Mouse (Mus musculus) liver, embryonic 16.5 days (tissue): ENCODE measurements around the gene Ebf1. TPM values are rescaled to one million over a fixed set of nuclear protein-coding genes. Genes with fewer than 3 reads are reported as not detected.
A peak's percentile ranks its signal among the peaks of the same experiment; 100 is the strongest.

ENCODE experiments used
- ATAC-seq: fragments of 200-750 bp; cut with Nextera tagmentation; 2 replicates; pipeline ENCODE4 v1.8.0; 2017; ENCODE audit warnings: low read depth, mild to moderate bottlenecking, moderate number of reproducible peaks, moderate library complexity
- H3K27ac ChIP-seq: fragments of 300-500 bp; sonication (generic); 2 replicates; pipeline ENCODE4 v1.5.1; 2014; ENCODE audit warnings: mild to moderate bottlenecking, low read length
- H3K27me3 ChIP-seq: fragments of 300-500 bp; sonication (generic); 2 replicates; pipeline ENCODE4 v1.6.1; 2014; ENCODE audit warnings: low read depth, low read length, mixed read lengths; ENCODE audit not compliant: control insufficient read depth, insufficient read depth
- H3K36me3 ChIP-seq: fragments of 300-500 bp; sonication (generic); 2 replicates; pipeline ENCODE4 v1.6.1; 2014; ENCODE audit warnings: mild to moderate bottlenecking; ENCODE audit not compliant: control insufficient read depth, insufficient read depth
- H3K4me1 ChIP-seq: fragments of 300-500 bp; sonication (generic); 2 replicates; pipeline ENCODE4 v1.6.1; 2014; ENCODE audit warnings: low read depth, low read length, mixed read lengths; ENCODE audit not compliant: control insufficient read depth
- H3K4me2 ChIP-seq: fragments of 300-500 bp; sonication (generic); 2 replicates; pipeline ENCODE4 v1.6.1; 2014; ENCODE audit warnings: low read depth, low read length, mixed read lengths
- H3K4me3 ChIP-seq: fragments of 300-500 bp; sonication (generic); 2 replicates; pipeline ENCODE4 v1.5.1; 2014; ENCODE audit warnings: low read depth, mild to moderate bottlenecking, low read length
- H3K9ac ChIP-seq: fragments of 300-500 bp; sonication (generic); 2 replicates; pipeline ENCODE4 v1.6.1; 2014; ENCODE audit warnings: low read depth, low read length
- H3K9me3 ChIP-seq: fragments of 300-500 bp; sonication (generic); replicated peaks from 2 replicates; pipeline ENCODE4 v1.6.1; 2016; ENCODE audit warnings: low read length; ENCODE audit not compliant: control insufficient read depth
- WGBS: fragments of 180-500 bp; shearing (Covaris S2); extraction: QIAGEN DNeasy Blood & Tissue Kit; methylation state at CpG from one replicate; pipeline ENCODE4 v1.1.7; 2014; ENCODE audit not compliant: insufficient replicate concordance; 5-methylcytosine and 5-hydroxymethylcytosine counted together
- polyA plus RNA-seq: library from polyadenylated mRNA; unstranded; fragments of >200 nt; fragmentation: Nextera tagmentation; extraction: Ambion mirVana; gene quantifications from 2 replicates; pipeline ENCODE4 v1.2.1, GENCODE M21; 2015

The Ebf1 gene
- polyA plus RNA-seq, 1 experiment from 2014 or later, result 2.8 TPM

GRCm38 (mm10) chr11:44616078-44616787, 884 bp upstream of the Ebf1 start:
- no peaks in the 10 kb centered on the region; the same call in none of the 2 replicates for H3K4me1 ChIP-seq
- no peak for ATAC-seq
- H3K9me3 ChIP-seq, result no peaks in the 10 kb centered on the region
- no peak overlapping the region for H3K27ac ChIP-seq
- no peaks in the 10 kb centered on the region for H3K36me3 ChIP-seq
- H3K4me2 ChIP-seq, result peak overlapping the region; percentile 36
- H3K27me3 ChIP-seq, result peaks cover 95% of the 10 kb centered on the region
- 6% methylated on average over 18 of the region's 18 CpGs for WGBS
- H3K9ac ChIP-seq, result no peak overlapping the region
- H3K4me3 ChIP-seq, result 0 out of 2 replicates have a peak overlapping the region, but pooled peaks have one; percentile 26

DNA sequence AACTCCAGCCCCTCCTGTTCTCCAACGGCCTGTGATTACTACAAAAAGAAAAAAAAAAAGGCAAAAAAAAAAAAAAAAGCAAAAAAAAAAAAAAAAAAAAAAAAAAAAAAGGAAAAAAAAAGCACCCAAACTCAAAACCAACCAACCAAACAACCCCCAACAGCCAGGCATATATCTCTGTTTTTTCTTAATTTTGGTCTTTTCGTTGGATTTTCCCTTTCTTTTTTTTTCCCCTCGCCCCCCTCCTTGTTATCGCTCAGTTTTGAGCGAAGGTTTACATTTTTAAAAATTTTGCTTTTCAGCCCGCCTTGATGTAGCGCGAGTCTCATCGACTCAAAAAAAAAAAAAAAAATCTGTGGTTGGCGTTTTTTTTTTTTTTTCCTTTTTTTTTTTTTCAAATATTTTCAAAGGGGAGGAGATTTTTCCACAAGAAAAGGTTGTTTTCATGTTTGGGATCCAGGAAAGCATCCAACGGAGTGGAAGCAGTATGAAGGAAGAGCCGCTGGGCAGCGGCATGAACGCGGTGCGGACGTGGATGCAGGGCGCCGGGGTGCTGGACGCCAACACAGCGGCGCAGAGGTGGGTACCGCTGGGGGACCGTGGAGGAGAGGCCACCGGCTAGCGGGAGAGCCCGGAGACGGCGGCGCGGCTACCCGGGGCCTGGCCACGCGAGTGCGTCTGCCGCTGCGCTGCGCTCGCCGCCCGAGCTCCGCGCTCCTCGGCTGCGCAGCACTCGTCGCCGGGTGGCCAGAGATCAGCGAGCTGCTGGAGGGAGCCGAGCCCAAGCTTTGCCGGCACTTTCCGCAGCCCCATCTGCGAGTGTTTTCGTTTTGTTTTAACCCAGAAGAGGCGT, 843 bp downstream of the Ebf1 start:
- peaks cover 88% of the 10 kb centered on the region for H3K27me3 ChIP-seq
- ATAC-seq, result no peak
- H3K36me3 ChIP-seq, result no peaks in the 10 kb centered on the region
- WGBS, result 1% methylated on average over 55 of the region's 55 CpGs
- no peaks in the 10 kb centered on the region; the same call in 1 of the 2 replicates for H3K4me1 ChIP-seq
- H3K4me2 ChIP-seq, result peak overlapping the region; percentile 49
- H3K27ac ChIP-seq, result no peak overlapping the region
- peak overlapping the region; percentile 44 for H3K4me3 ChIP-seq
- no peaks in the 10 kb centered on the region for H3K9me3 ChIP-seq
- H3K9ac ChIP-seq, result no peak overlapping the region

- peaks cover 74% of the 10 kb centered on the region for H3K27me3 ChIP-seq
- 3% methylated on average over 15 of the region's 15 CpGs for WGBS
These were observed 2.2 kb downstream of the Ebf1 start for GRCm38 (mm10) chr11:44619131-44619886.

GRCm38 (mm10) chr11:44619887-44620693, 3.0 kb downstream of the Ebf1 start:
- no peaks in the 10 kb centered on the region for H3K9me3 ChIP-seq
- no peak overlapping the region for H3K9ac ChIP-seq
- no peaks in the 10 kb centered on the region; the same call in 1 of the 2 replicates for H3K4me1 ChIP-seq
- H3K4me2 ChIP-seq, result no peak overlapping the region
- H3K4me3 ChIP-seq, result peak overlapping the region; percentile 18
- no peaks in the 10 kb centered on the region for H3K36me3 ChIP-seq
- H3K27me3 ChIP-seq, result peaks cover 71% of the 10 kb centered on the region
- ATAC-seq, result no peak
- no peak overlapping the region for H3K27ac ChIP-seq
- 4% methylated on average over 41 of the region's 41 CpGs for WGBS

More at GRCm38 (mm10) chr11:44619131-44619886, 2.2 kb downstream of the Ebf1 start:
- H3K27ac ChIP-seq, result no peak overlapping the region
- ATAC-seq, result no peak
- no peak overlapping the region for H3K4me2 ChIP-seq
- no peaks in the 10 kb centered on the region for H3K36me3 ChIP-seq
- H3K4me3 ChIP-seq, result peak overlapping the region; percentile 18
- no peaks in the 10 kb centered on the region; the same call in 1 of the 2 replicates for H3K4me1 ChIP-seq
- H3K9ac ChIP-seq, result no peak overlapping the region
- no peaks in the 10 kb centered on the region for H3K9me3 ChIP-seq

- Histone ChIP-seq H3K4me3 (no peak overlapping the region), H3K36me3 (no peaks in the 10 kb centered on the region), H3K9ac (no peak overlapping the region), H3K4me1 (no peaks in the 10 kb centered on the region; the same call in 1 of the 2 replicates), H3K27ac (no peak overlapping the region), H3K9me3 (no peaks in the 10 kb centered on the region), H3K4me2 (no peak overlapping the region), H3K27me3 (peaks cover 63% of the 10 kb centered on the region)
- ATAC-seq, result no peak
- WGBS, result 45% methylated on average over 16 of the region's 19 CpGs
These were observed 3.8 kb downstream of the Ebf1 start for GRCm38 (mm10) chr11:44620694-44621446.

DNA sequence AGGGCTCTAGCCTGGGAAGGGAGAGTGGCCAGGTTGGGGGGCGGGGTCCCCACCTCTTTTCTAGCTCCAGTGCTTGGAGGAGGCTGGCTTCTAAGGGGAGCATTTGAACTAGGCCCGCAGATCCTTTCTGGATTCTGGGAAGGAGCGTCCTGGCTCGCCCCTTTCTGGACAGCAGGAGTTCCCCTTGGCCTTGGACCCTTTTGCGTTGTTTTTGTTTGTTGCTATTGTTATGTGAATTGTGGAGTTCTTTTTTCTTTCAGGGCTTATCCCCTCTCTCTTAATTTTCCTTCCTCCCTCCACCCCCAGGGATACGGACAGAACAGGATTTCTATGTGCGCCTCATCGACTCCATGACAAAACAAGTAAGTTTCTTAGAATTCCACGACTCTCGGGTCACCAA, 4.5 kb downstream of the Ebf1 start:
- ATAC-seq, result no peak
- H3K27ac ChIP-seq, result no peak overlapping the region
- no peaks in the 10 kb centered on the region for H3K36me3 ChIP-seq
- no peaks in the 10 kb centered on the region; the same call in 1 of the 2 replicates for H3K4me1 ChIP-seq
- WGBS, result 46% methylated on average over 10 of the region's 10 CpGs
- peaks cover 55% of the 10 kb centered on the region for H3K27me3 ChIP-seq
- no peak overlapping the region for H3K9ac ChIP-seq
- no peak overlapping the region for H3K4me3 ChIP-seq
- no peak overlapping the region for H3K4me2 ChIP-seq
- H3K9me3 ChIP-seq, result no peaks in the 10 kb centered on the region

GRCm38 (mm10) chr11:44622023-44622731, 5.1 kb downstream of the Ebf1 start:
- H3K4me1 ChIP-seq, result no peaks in the 10 kb centered on the region; the same call in 1 of the 2 replicates
- no peaks in the 10 kb centered on the region for H3K9me3 ChIP-seq
- peaks cover 50% of the 10 kb centered on the region for H3K27me3 ChIP-seq
- whole genome bisulfite sequencing, result 36% methylated on average over 11 of the region's 11 CpGs
- H3K9ac ChIP-seq, result no peak overlapping the region
- no peak overlapping the region for H3K4me2 ChIP-seq
- no peaks in the 10 kb centered on the region for H3K36me3 ChIP-seq
- ATAC-seq, result no peak
- H3K27ac ChIP-seq, result no peak overlapping the region
- no peak overlapping the region for H3K4me3 ChIP-seq
